Mouse (Mus musculus) adrenal gland, adult (tissue): ENCODE results near the gene Cotl1.

ENCODE experiments used
- DNase-seq, 2 experiments: peaks; one replicate each; pipeline ENCODE4 v3.0.0; 2022 to 2023; ENCODE audit warnings: low spot score in 1 of 2; ENCODE audit not compliant: inconsistent age in 2 of 2

Gene Cotl1

GRCm38 (mm10) chr8:119838983-119839340 lies 1.4 kb downstream of the Cotl1 start:
- no peak for DNase-seq

- no peak for DNase-seq
Observed at GRCm38 (mm10) chr8:119838100-119838982, 2.0 kb downstream of the Cotl1 start.

DNA sequence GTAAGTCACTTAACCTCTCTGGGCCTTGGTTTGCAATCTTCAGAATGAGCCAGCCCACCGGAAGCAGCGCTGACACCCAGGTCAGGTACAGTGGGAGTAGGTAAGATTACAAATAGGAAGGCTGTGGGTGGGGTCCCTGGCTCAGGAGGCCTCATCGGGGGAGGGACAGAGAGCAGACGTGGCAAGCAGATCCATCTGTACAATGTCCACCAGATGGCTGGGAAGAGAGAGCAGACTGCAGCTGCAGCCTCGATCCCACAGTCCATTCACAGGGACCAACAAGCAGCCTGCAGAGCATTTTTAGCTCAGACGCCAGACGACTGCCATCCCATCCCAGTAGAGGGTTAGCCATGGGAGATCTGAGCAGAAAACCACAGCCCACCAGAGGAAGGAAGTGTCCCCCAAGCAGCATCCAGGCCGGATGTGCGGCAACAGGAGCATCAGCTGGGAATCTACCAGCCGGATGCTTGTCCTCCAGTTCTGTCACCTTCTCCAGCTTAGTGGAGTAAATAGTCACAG lies 2.7 kb downstream of the Cotl1 start:
- no peak for DNase-seq

DNA sequence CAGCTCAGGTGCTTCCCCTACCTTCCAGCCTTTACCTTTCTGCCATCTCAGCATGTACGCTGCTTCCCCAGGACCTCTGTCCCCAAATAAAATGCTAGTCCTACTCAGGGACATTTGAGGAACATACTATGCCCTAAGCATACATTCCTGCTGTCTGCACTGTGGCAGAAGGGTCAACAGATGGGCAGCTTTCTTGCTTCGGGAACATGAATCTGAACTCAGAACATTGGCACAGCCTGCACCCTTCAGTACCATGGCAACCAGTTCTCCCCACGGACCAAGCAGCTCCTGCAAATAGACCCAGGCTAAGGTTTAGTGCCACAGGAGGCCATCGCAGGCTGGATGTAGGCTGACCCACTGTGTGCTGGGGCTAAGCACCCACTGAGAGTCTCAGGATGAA lies 3.5 kb downstream of the Cotl1 start:
- DNase-seq, result no peak

GRCm38 (mm10) chr8:119835270-119835669 lies 5.1 kb downstream of the Cotl1 start:
- no peak for DNase-seq

DNA sequence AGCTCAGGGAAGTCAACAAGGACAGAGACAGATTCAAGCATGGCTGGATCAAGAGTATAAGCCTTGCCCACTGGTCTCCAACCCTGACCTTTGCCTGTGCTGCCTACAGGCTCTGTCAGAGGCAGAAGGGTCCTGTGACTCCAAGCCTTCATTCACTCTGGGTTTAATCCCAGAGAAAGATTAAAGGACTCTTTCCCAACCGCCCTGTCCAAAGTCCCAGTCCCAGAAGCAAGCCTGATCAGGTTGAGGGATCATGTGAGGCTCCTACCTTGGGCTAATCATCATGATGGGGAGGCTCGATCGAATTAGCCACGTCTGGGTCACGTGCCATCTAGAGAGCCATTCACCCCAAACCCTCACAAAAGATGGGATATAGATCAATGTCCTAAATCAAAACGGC lies 5.7 kb downstream of the Cotl1 start:
- no peak for DNase-seq

GRCm38 (mm10) chr8:119832931-119833330 lies 7.4 kb downstream of the Cotl1 start:
- no peak for DNase-seq

- DNase-seq, result no peak
Observed at GRCm38 (mm10) chr8:119832101-119832617, 8.2 kb downstream of the Cotl1 start.

DNA sequence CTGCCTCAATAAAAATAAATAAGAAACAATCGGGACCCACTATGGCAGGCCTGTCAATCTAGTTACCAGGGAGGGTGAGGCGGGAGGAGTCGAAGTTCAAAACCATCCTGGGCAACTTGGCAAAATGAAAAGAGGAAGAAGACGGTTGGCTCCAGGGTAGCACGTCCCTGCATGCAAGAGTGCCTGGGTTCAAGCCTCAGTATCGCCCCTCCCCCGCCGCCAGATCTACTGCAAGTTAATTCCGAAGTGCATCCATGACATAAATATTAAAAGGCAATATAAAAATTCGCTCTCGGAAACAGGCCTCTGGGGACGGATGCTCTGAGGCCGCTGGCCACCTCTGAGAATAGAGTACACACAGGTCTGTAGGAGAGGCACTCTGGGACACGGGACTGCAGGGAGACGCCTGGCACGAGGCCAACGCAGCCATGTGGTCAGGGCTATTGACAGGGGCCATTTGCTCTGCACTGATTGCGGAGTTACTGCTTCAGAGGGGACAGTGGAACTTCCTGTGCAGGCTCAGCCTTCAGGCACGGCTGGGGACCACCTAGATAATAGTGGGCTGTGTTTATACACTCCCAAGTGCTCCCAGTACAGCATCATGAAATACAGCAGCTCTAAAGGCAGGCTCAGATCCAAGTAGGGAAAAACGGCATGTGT lies 8.9 kb downstream of the Cotl1 start:
- peak; percentile 64 to 86 for DNase-seq

GRCm38 (mm10) chr8:119830589-119830988 lies 9.8 kb downstream of the Cotl1 start:
- DNase-seq, result no peak

DNA sequence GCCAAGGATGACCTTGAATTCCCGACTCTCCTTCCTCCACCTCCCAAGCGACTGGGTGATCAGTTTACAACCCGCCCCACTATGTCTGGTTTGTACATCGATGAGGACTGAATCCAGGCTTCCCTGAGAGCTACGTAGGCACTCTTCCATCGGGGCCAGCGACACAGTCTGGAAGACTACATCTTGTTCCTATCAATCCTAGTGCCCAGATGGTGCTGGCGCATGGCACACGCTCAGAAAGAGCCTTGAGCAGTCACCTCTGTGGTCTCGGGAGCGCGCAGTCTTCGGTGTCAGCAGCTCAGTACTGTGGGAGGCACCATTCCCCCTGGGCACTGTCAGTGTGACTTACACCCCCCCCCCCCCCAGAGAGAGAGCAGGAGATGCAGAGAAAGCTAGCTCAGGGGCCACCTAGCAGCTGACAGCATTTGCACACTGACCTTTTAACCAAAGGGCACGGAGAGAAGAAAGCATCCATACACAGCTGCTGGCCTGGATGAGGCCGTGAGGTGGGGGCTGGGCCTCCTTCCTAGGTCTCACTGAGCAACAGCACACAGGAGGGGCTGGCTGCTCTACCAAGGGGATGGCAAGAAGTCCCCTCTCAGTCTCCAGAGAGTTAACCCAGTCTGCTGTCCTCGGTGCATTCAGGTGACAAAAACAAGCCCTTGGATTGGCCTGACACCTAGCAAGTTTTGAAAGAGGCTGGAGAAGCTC lies 10.3 kb downstream of the Cotl1 start:
- DNase-seq, result peak in 1 of 2 experiments; percentile 39

- no peak for DNase-seq
Observed at GRCm38 (mm10) chr8:119829420-119829819, 10.9 kb downstream of the Cotl1 start.

- DNase-seq, result no peak
Observed at GRCm38 (mm10) chr8:119829015-119829414, 11.3 kb downstream of the Cotl1 start.

GRCm38 (mm10) chr8:119827721-119828153 lies 12.6 kb downstream of the Cotl1 start:
- DNase-seq, result no peak

DNA sequence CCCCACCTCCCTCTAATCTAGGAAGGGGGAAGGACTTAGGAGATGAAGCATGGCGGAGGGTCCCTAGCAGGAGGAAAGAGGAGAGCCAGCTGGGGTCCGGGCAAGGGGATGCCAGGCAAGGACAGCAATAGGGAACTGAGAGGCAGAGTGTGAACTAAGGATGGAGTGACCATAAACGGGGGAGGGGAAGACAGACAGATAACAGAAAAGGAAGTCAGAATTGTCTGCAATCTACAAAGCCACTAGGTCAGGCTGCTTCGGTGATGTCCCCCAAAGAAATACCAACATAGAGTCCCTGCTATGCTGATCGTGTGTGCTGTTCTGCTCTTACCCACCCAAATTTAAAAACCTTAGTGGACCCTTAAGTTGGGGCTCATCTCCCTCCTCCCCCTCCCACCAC lies 13.4 kb downstream of the Cotl1 start:
- DNase-seq, result no peak

- peak in 1 of 2 experiments; percentile 46 for DNase-seq
Observed at GRCm38 (mm10) chr8:119825950-119826730, 14.2 kb downstream of the Cotl1 start.

GRCm38 (mm10) chr8:119824809-119825273 lies 15.5 kb downstream of the Cotl1 start:
- peak in 1 of 2 experiments; percentile 52 for DNase-seq

DNA sequence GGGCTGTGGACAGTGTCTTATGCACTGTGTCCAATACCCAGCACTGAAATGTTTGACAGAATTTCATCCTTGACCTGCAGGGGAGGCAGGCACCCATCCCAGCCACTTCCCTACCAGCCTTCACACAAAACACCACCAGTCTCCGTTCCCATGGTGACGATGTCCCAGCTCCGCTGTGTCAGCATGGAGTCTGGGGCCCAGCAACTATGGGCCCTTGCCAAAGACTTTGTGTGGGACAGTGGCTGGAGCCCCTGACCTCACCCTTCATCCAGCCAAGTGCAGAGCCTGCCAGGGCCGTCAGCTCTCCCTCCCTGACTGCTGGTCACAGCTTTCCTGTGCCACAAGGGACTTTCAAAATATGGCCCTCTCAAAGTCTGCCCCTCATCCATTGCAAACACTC lies 16.2 kb downstream of the Cotl1 start:
- DNase-seq, result peak in 1 of 2 experiments; percentile 55

- no peak for DNase-seq
Observed at GRCm38 (mm10) chr8:119823278-119823677, 17.1 kb downstream of the Cotl1 start.

DNA sequence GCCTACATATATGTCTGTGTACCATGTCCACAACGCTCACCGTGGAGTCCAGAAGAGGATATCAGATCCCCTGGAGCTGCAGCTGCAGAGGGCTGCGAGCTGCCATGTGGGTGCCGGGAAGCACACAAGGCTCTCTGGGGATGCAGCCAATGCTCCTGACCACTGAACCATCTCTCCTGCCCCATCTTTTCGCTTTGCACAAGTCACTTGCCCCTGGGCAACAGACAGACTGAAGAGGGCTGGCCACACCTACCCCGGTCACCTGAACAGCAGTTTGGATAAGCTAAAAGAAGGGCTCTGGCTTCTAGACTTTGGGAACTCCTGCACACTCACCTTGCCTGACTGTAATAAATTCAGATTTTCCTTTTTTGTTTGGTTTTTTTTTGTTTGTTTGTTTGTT lies 18.7 kb downstream of the Cotl1 start:
- DNase-seq, result no peak
